Mouse (Mus musculus): ENCODE results near the gene Gm17949.

Gene Gm17949

GRCm38 (mm10) chr17:57047406-57047805, 36.1 kb downstream of the Gm17949 start:
- DNase-seq (ENCODE audit: low spot score in 2 of 2): no peak

GRCm38 (mm10) chr17:57048816-57049215, 37.5 kb downstream of the Gm17949 start:
- DNase-seq (ENCODE audit: low spot score in 2 of 2): no peak

GRCm38 (mm10) chr17:57051679-57052078, 40.4 kb downstream of the Gm17949 start:
- peak in 1 of 2 experiments; percentile 41 for DNase-seq (ENCODE audit: low spot score in 2 of 2)

- DNase-seq (ENCODE audit: low spot score in 2 of 2): no peak
Observed at GRCm38 (mm10) chr17:57056246-57056645, 45.0 kb downstream of the Gm17949 start.

- DNase-seq (ENCODE audit: low spot score in 2 of 2): no peak
Observed at GRCm38 (mm10) chr17:57058891-57059485, 47.7 kb downstream of the Gm17949 start, which contains the start of gene Crb3. Gene Crb3 (plus strand): TSS chr17:57059105.

GRCm38 (mm10) chr17:57059486-57059977, 48.3 kb downstream of the Gm17949 start, which contains the start of gene Slc25a23:
Gene Slc25a23 (minus strand): TSS chr17:57059863.
- DNase-seq (ENCODE audit: low spot score in 2 of 2): peak; percentile 31 to 68

- peak; percentile 94 for DNase-seq (ENCODE audit: low spot score in 2 of 2)
Observed at GRCm38 (mm10) chr17:57060231-57060801, 49.0 kb downstream of the Gm17949 start.

GRCm38 (mm10) chr17:57061069-57061468, 49.8 kb downstream of the Gm17949 start:
- DNase-seq (ENCODE audit: low spot score in 2 of 2): no peak

- peak in 1 of 2 experiments; percentile 39 for DNase-seq (ENCODE audit: low spot score in 2 of 2)
Observed at GRCm38 (mm10) chr17:57062011-57062521, 50.8 kb downstream of the Gm17949 start.

GRCm38 (mm10) chr17:57062548-57062947, 51.3 kb downstream of the Gm17949 start:
- DNase-seq (ENCODE audit: low spot score in 2 of 2): no peak

GRCm38 (mm10) chr17:57063031-57063430, 51.8 kb downstream of the Gm17949 start:
- no peak for DNase-seq (ENCODE audit: low spot score in 2 of 2)

- no peak for DNase-seq (ENCODE audit: low spot score in 2 of 2)
Observed at GRCm38 (mm10) chr17:57066908-57067307, 55.6 kb downstream of the Gm17949 start.

- DNase-seq (ENCODE audit: low spot score in 2 of 2): no peak
Observed at GRCm38 (mm10) chr17:57070272-57070671, 59.0 kb downstream of the Gm17949 start.

- peak in 1 of 2 experiments; percentile 29 for DNase-seq (ENCODE audit: low spot score in 2 of 2)
Observed at GRCm38 (mm10) chr17:57070699-57071098, 59.4 kb downstream of the Gm17949 start.
